Mouse (Mus musculus) liver, adult 2 months (tissue): ENCODE measurements around the gene Auts2. TPM values are rescaled to one million over a fixed set of nuclear protein-coding genes. Genes with fewer than 3 reads are reported as not detected.

Source experiments
- DNase-seq: peaks from one replicate; pipeline ENCODE4 v3.0.0-alpha.2; 2011; ENCODE audit warnings: low read depth, low spot score; ENCODE audit errors: extremely low read depth
- H3K27ac ChIP-seq: fragments of 200-500 bp; replicated peaks from 2 replicates; pipeline ENCODE4 v1.5.1; 2012; ENCODE audit warnings: low read depth, mild to moderate bottlenecking, control low read depth, inconsistent platforms, low read length; ENCODE audit not compliant: insufficient read depth
- H3K27me3 ChIP-seq: fragments of 200-500 bp; 2 replicates; pipeline ENCODE4 v1.6.1; 2012; ENCODE audit warnings: mild to moderate bottlenecking, moderate library complexity, low read length, inconsistent platforms; ENCODE audit not compliant: control insufficient read depth, insufficient read depth
- H3K36me3 ChIP-seq: fragments of 200-500 bp; 2 replicates; pipeline ENCODE4 v1.6.1; 2012; ENCODE audit warnings: low read length, inconsistent platforms; ENCODE audit not compliant: control insufficient read depth, insufficient read depth
- H3K4me1 ChIP-seq: fragments of 200-500 bp; 2 replicates; pipeline ENCODE4 v1.6.1; 2011; ENCODE audit warnings: low read length; ENCODE audit not compliant: control insufficient read depth, insufficient read depth
- H3K4me3 ChIP-seq: fragments of 200-500 bp; 2 replicates; pipeline ENCODE4 v1.5.1; 2011; ENCODE audit warnings: low read depth, mild to moderate bottlenecking, control low read depth, low read length, moderate library complexity; ENCODE audit not compliant: insufficient read depth
- H3K79me2 ChIP-seq: fragments of 200-500 bp; 2 replicates; pipeline ENCODE4 v1.6.1; 2012; ENCODE audit warnings: inconsistent platforms, mild to moderate bottlenecking, low read length, moderate library complexity; ENCODE audit not compliant: control insufficient read depth, insufficient read depth
- H3K9ac ChIP-seq: fragments of 200-500 bp; 2 replicates; pipeline ENCODE4 v1.6.1; 2012; ENCODE audit warnings: low read depth, mild to moderate bottlenecking, control low read depth, inconsistent platforms, low read length
- CTCF ChIP-seq: fragments of 200-500 bp; IDR thresholded peaks from 2 replicates; pipeline ENCODE4 v1.5.1; 2011; ENCODE audit warnings: low read depth, low read length, control low read depth
- POLR2A ChIP-seq: fragments of 200-500 bp; IDR thresholded peaks from 2 replicates; pipeline ENCODE4 v1.6.1; 2011; ENCODE audit warnings: low read length, control low read depth; ENCODE audit not compliant: insufficient read depth; ENCODE audit errors: extremely low read depth
- WGBS: fragments of 180-500 bp; shearing (Covaris S2); methylation state at CpG from one replicate; pipeline ENCODE4 v1.1.7; 2018; 5-methylcytosine and 5-hydroxymethylcytosine counted together
- polyA plus RNA-seq: library from polyadenylated mRNA; depleted of rRNA; stranded (reverse); fragments of >200 nt; gene quantifications from 2 replicates; pipeline ENCODE4 v1.2.3, GENCODE M21; 2012
- total RNA-seq: library from RNA; depleted of rRNA; stranded (reverse); fragments of >200 nt; gene quantifications from 2 replicates; pipeline ENCODE4 v1.2.3, GENCODE M21; 2014

Gene Auts2
- total and polyA plus RNA-seq, 2 experiments: 0.37 to 0.51 TPM

- Histone ChIP-seq H3K36me3 (no peaks in the 10 kb centered on the region), H3K79me2 (no peaks in the 10 kb centered on the region), H3K9ac (no peak overlapping the region), H3K27ac (no peak overlapping the region), H3K27me3 (no peaks in the 10 kb centered on the region), H3K4me3 (no peak overlapping the region), H3K4me1 (no peaks in the 10 kb centered on the region)
- TF ChIP-seq CTCF: no peak
- no peak for TF ChIP-seq POLR2A
- 87% methylated on average over 10 of the region's 10 CpGs for WGBS
- no peak for DNase-seq
Observed at GRCm38 (mm10) chr5:132067750-132068739, 475.1 kb downstream of the Auts2 start.

DNA sequence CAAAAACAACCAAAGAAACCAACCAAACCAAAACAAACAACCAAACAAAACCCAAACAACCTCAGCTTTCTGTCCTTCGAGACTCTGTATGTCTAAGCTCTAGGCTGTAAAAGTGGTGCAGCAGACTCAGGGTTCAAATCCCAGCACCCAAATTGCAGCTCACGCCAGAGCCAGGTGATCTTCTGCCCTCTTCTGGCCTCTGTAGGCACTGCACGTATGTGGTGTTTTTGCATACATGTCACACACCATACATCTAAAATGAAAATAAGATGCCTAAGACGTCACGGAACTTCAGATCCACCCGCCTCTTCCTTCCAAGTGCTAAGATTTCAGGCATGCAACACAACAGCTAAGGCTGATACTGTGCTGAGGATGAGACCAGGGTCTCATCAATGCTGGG, 483.0 kb downstream of the Auts2 start:
- TF ChIP-seq POLR2A (no peak), CTCF (peak; percentile 31)
- H3K27me3 ChIP-seq: no peaks in the 10 kb centered on the region
- H3K4me3 ChIP-seq: no peak overlapping the region
- H3K27ac ChIP-seq: no peak overlapping the region
- 96% methylated on average over 6 of the region's 6 CpGs for WGBS
- H3K4me1 ChIP-seq: no peaks in the 10 kb centered on the region
- no peaks in the 10 kb centered on the region for H3K79me2 ChIP-seq
- no peak overlapping the region for H3K9ac ChIP-seq
- H3K36me3 ChIP-seq: no peaks in the 10 kb centered on the region
- no peak for DNase-seq

- DNase-seq: no peak
- Histone ChIP-seq H3K79me2 (no peaks in the 10 kb centered on the region), H3K4me1 (no peaks in the 10 kb centered on the region), H3K36me3 (no peaks in the 10 kb centered on the region), H3K9ac (no peak overlapping the region), H3K4me3 (no peak overlapping the region), H3K27me3 (no peaks in the 10 kb centered on the region), H3K27ac (no peak overlapping the region)
- TF ChIP-seq POLR2A (no peak), CTCF (no peak)
- 80% methylated on average over 13 of the region's 13 CpGs for WGBS
Observed at GRCm38 (mm10) chr5:132052637-132053036, 490.5 kb downstream of the Auts2 start.

- H3K27me3 ChIP-seq: no peaks in the 10 kb centered on the region
- no peaks in the 10 kb centered on the region for H3K79me2 ChIP-seq
- H3K4me1 ChIP-seq: no peaks in the 10 kb centered on the region
- no peak for DNase-seq
- no peak overlapping the region for H3K9ac ChIP-seq
- no peak overlapping the region for H3K4me3 ChIP-seq
- H3K27ac ChIP-seq: no peak overlapping the region
- TF ChIP-seq POLR2A (no peak), CTCF (no peak)
- WGBS: 83% methylated on average over 6 of the region's 6 CpGs
- no peaks in the 10 kb centered on the region for H3K36me3 ChIP-seq
Observed at GRCm38 (mm10) chr5:132039584-132039983, 503.6 kb downstream of the Auts2 start.

DNA sequence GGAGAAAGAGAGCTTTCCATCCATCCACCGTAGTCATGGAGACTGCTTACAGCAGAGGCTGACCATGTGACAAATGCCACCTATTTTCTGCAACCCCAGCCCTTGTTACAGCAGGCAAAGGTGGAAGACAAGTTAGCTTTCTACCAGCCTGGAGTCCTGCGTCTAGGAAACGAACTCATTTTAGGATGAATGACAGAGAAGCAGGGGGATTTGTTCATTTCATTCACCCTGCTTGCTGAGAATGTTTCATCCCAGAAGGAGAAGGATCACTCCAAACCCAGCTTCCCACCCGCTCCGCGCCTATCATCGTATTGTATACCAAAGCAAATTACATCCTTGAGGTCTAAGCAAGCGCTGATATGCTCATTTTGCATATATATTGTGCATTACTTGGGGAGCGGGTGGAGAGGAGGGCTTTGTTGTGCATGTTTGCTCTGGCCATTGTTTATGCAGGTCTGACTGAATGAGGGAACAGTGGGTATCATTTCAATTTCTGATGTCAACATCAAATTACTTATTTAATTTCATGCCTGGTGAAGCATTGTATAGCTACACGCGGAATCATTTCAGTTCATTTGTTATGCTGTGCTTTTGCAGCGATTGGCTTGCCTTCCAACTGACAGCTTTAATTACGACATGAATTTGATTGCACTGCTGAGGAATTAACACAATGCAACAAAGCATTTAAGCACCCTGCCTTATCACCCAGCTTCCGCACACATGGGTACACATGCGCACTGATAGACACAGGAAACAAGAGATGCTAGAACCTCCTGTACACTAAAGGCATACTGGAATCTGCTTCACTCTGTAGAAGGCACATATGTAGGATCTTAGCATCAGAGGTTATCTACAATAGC, 509.4 kb downstream of the Auts2 start:
- TF ChIP-seq CTCF: no peak
- TF ChIP-seq POLR2A: no peak
- Histone ChIP-seq H3K79me2 (no peaks in the 10 kb centered on the region), H3K27ac (no peak overlapping the region), H3K27me3 (no peaks in the 10 kb centered on the region), H3K4me1 (no peaks in the 10 kb centered on the region), H3K9ac (no peak overlapping the region), H3K4me3 (no peak overlapping the region), H3K36me3 (no peaks in the 10 kb centered on the region)
- DNase-seq: no peak
- 92% methylated on average over 15 of the region's 15 CpGs for WGBS
